Mouse (Mus musculus) neural tube, embryonic 11.5 days (tissue): Measurements from ENCODE around the gene Gm20696. TPM values are rescaled to one million over a fixed set of nuclear protein-coding genes. Genes with fewer than 3 reads are reported as not detected.
A peak's percentile ranks its signal among the peaks of the same experiment; 100 is the strongest.

ENCODE experiments used
- ATAC-seq: fragments of 200-750 bp; cut with Nextera tagmentation; 2 replicates; pipeline ENCODE4 v1.8.0; 2017; ENCODE audit warnings: moderate number of reproducible peaks, mild to moderate bottlenecking, moderate TSS enrichment, moderate library complexity; ENCODE audit not compliant: insufficient read depth, low FRiP score, low TSS enrichment
- DNase-seq: peaks from one replicate; pipeline ENCODE4 v3.0.0-alpha.2; 2015; ENCODE audit warnings: low spot score
- H3K27ac ChIP-seq: fragments of 300-500 bp; sonication (generic); 2 replicates; pipeline ENCODE4 v1.5.1; 2014; ENCODE audit warnings: low read depth, mild to moderate bottlenecking, low read length
- H3K27me3 ChIP-seq: fragments of 300-500 bp; sonication (generic); 2 replicates; pipeline ENCODE4 v1.6.1; 2014; ENCODE audit warnings: mild to moderate bottlenecking, low read length, mixed read lengths; ENCODE audit not compliant: control insufficient read depth, insufficient read depth
- H3K36me3 ChIP-seq: fragments of 300-500 bp; sonication (generic); 2 replicates; pipeline ENCODE4 v1.6.1; 2014; ENCODE audit warnings: mild to moderate bottlenecking, low read length, moderate library complexity, mixed read lengths; ENCODE audit not compliant: control insufficient read depth, insufficient read depth
- H3K4me1 ChIP-seq: fragments of 300-500 bp; sonication (generic); 2 replicates; pipeline ENCODE4 v1.6.1; 2014; ENCODE audit warnings: low read length, mixed read lengths; ENCODE audit not compliant: control insufficient read depth, insufficient read depth
- H3K4me2 ChIP-seq: fragments of 300-500 bp; sonication (generic); 2 replicates; pipeline ENCODE4 v1.6.1; 2014; ENCODE audit warnings: low read depth, mild to moderate bottlenecking, moderate library complexity
- H3K4me3 ChIP-seq: fragments of 300-500 bp; sonication (generic); 2 replicates; pipeline ENCODE4 v1.5.1; 2014; ENCODE audit warnings: low read depth, low read length
- H3K9ac ChIP-seq: fragments of 300-500 bp; sonication (generic); 2 replicates; pipeline ENCODE4 v1.6.1; 2014; ENCODE audit warnings: mild to moderate bottlenecking, low read length
- H3K9me3 ChIP-seq: fragments of 300-500 bp; sonication (generic); 2 replicates; pipeline ENCODE4 v1.6.1; 2016; ENCODE audit warnings: low read length; ENCODE audit not compliant: control insufficient read depth
- WGBS: fragments of 180-500 bp; shearing (Covaris S2); extraction: QIAGEN DNeasy Blood & Tissue Kit; methylation state at CpG from one replicate; pipeline ENCODE4 v1.1.7; 2014; 5-methylcytosine and 5-hydroxymethylcytosine counted together
- polyA plus RNA-seq: library from polyadenylated mRNA; unstranded; fragments of >200 nt; fragmentation: Nextera tagmentation; extraction: Ambion mirVana; gene quantifications from 2 replicates; pipeline ENCODE4 v1.2.1, GENCODE M21; 2014

Gm20696 gene
- 2.5 and 4.7 TPM in 2 replicates for polyA plus RNA-seq

GRCm38 (mm10) chr6:99666318-99667171 lies at the start of gene Gm20696, which contains the start of gene Eif4e3:
Gm20696 (minus strand) TSS chr6:99666797.
Eif4e3 (minus strand) TSS chr6:99666771.
- Histone ChIP-seq H3K4me2 (peak within 1 kb of the TSS; percentile 94), H3K36me3 (no peaks in the 10 kb centered on the region), H3K9me3 (no peaks in the 10 kb centered on the region), H3K27ac (peak within 1 kb of the TSS; percentile 68), H3K4me1 (peaks cover 15% of the 10 kb centered on the region), H3K9ac (peak within 1 kb of the TSS; percentile 92), H3K27me3 (no peaks in the 10 kb centered on the region), H3K4me3 (peak within 1 kb of the TSS; percentile 81)
- DNase-seq (peak; percentile 68), ATAC-seq (peak; percentile 68)
- WGBS = under 1% methylated on average over 37 of the region's 75 CpGs

GRCm38 (mm10) chr6:99715913-99716312 lies 49.3 kb upstream of the Gm20696 start:
- no peaks in the 10 kb centered on the region for H3K4me1 ChIP-seq
- no peaks in the 10 kb centered on the region for H3K27me3 ChIP-seq
- no peaks in the 10 kb centered on the region for H3K36me3 ChIP-seq
- no peaks in the 10 kb centered on the region for H3K9me3 ChIP-seq
- ATAC-seq = no peak
- no peak overlapping the region for H3K9ac ChIP-seq
- H3K27ac ChIP-seq = no peak overlapping the region
- no peak overlapping the region for H3K4me3 ChIP-seq
- no peak overlapping the region for H3K4me2 ChIP-seq
- WGBS = 82% methylated on average over 6 of the region's 6 CpGs
- DNase-seq = no peak

- H3K4me3 ChIP-seq = no peak overlapping the region
- no peak for ATAC-seq
- DNase-seq = no peak
- no peaks in the 10 kb centered on the region for H3K27me3 ChIP-seq
- no peaks in the 10 kb centered on the region for H3K9me3 ChIP-seq
- H3K9ac ChIP-seq = no peak overlapping the region
- H3K4me2 ChIP-seq = no peak overlapping the region
- H3K27ac ChIP-seq = no peak overlapping the region
- H3K36me3 ChIP-seq = no peaks in the 10 kb centered on the region
- H3K4me1 ChIP-seq = no peaks in the 10 kb centered on the region
- WGBS = 64% methylated on average over 6 of the region's 6 CpGs
Measured at GRCm38 (mm10) chr6:99715191-99715590, 48.6 kb upstream of the Gm20696 start.

GRCm38 (mm10) chr6:99713256-99713655 lies 46.7 kb upstream of the Gm20696 start:
- Histone ChIP-seq H3K27me3 (no peaks in the 10 kb centered on the region), H3K9ac (no peak overlapping the region), H3K4me3 (no peak overlapping the region), H3K4me1 (no peaks in the 10 kb centered on the region), H3K9me3 (no peaks in the 10 kb centered on the region), H3K4me2 (no peak overlapping the region), H3K27ac (no peak overlapping the region), H3K36me3 (no peaks in the 10 kb centered on the region)
- ATAC-seq (no peak), DNase-seq (no peak)
- 83% methylated on average over 5 of the region's 5 CpGs for WGBS

- no peak for DNase-seq
- WGBS = 69% methylated on average over 11 of the region's 11 CpGs
- H3K4me1 ChIP-seq = no peaks in the 10 kb centered on the region
Measured at GRCm38 (mm10) chr6:99711576-99712101, 45.0 kb upstream of the Gm20696 start.

GRCm38 (mm10) chr6:99700484-99700883 lies 33.9 kb upstream of the Gm20696 start:
- 64% methylated on average over 3 of the region's 3 CpGs for WGBS
- Histone ChIP-seq H3K27me3 (0 out of 2 replicates have a peak, but pooled peaks cover 9% of the 10 kb centered on the region), H3K36me3 (no peaks in the 10 kb centered on the region), H3K4me2 (no peak overlapping the region), H3K9me3 (no peaks in the 10 kb centered on the region), H3K9ac (no peak overlapping the region), H3K27ac (no peak overlapping the region), H3K4me1 (no peaks in the 10 kb centered on the region), H3K4me3 (no peak overlapping the region)
- no peak for ATAC-seq
- no peak for DNase-seq

More at GRCm38 (mm10) chr6:99711576-99712101, 45.0 kb upstream of the Gm20696 start:
- Histone ChIP-seq H3K36me3 (no peaks in the 10 kb centered on the region), H3K27me3 (no peaks in the 10 kb centered on the region), H3K4me3 (no peak overlapping the region), H3K4me2 (no peak overlapping the region), H3K27ac (no peak overlapping the region), H3K9me3 (no peaks in the 10 kb centered on the region), H3K9ac (no peak overlapping the region)
- no peak for ATAC-seq

GRCm38 (mm10) chr6:99692916-99693841 lies 26.6 kb upstream of the Gm20696 start:
- Histone ChIP-seq H3K27ac (peak overlapping the region; percentile 46; the same call in 1 of the 2 replicates), H3K27me3 (peaks cover 41% of the 10 kb centered on the region)

GRCm38 (mm10) chr6:99692206-99692915 lies 25.8 kb upstream of the Gm20696 start, which contains the start of gene Gpr27:
Gpr27 (plus strand) TSS chr6:99692679.
- Histone ChIP-seq H3K9ac (peak within 1 kb of the TSS; percentile 73), H3K4me1 (peaks cover 13% of the 10 kb centered on the region), H3K27me3 (peaks cover 41% of the 10 kb centered on the region), H3K36me3 (no peaks in the 10 kb centered on the region), H3K9me3 (no peaks in the 10 kb centered on the region), H3K4me2 (peak within 1 kb of the TSS; percentile 88), H3K4me3 (peak within 1 kb of the TSS; percentile 78), H3K27ac (peak within 1 kb of the TSS; percentile 46; the same call in 1 of the 2 replicates)
- WGBS = under 1% methylated on average over 46 of the region's 112 CpGs
- peak; percentile 74 for ATAC-seq
- DNase-seq = peak; percentile 63

More at GRCm38 (mm10) chr6:99692916-99693841, 26.6 kb upstream of the Gm20696 start:
- ATAC-seq (peak; percentile 21; the same call in 1 of the 2 replicates), DNase-seq (peak; percentile 24)
- peak overlapping the region; percentile 88 for H3K4me2 ChIP-seq
- WGBS = under 1% methylated on average over 102 of the region's 110 CpGs
- peaks cover 13% of the 10 kb centered on the region for H3K4me1 ChIP-seq
- peak overlapping the region; percentile 78 for H3K4me3 ChIP-seq
- H3K36me3 ChIP-seq = no peaks in the 10 kb centered on the region
- H3K9me3 ChIP-seq = no peaks in the 10 kb centered on the region
- peak overlapping the region; percentile 73 for H3K9ac ChIP-seq
